Mouse (Mus musculus) 3T3-L1 (cell line): ENCODE measurements around the gene Pspc1.
"Not testable (repeated sequence)": the region's sequence is repeated elsewhere in the genome, so short reads cannot be mapped to it uniquely, and the experiment has no call there.

Source experiments
- DNase-seq: peaks from one replicate; pipeline ENCODE4 v3.0.0-alpha.2; 2015; ENCODE audit warnings: low read depth, low spot score

Gene Pspc1

GRCm38 (mm10) chr14:56778200-56778932 lies at the start of gene Pspc1:
Gene Pspc1 (minus strand): TSS chr14:56778316.
- DNase-seq: peak; percentile 93

DNA sequence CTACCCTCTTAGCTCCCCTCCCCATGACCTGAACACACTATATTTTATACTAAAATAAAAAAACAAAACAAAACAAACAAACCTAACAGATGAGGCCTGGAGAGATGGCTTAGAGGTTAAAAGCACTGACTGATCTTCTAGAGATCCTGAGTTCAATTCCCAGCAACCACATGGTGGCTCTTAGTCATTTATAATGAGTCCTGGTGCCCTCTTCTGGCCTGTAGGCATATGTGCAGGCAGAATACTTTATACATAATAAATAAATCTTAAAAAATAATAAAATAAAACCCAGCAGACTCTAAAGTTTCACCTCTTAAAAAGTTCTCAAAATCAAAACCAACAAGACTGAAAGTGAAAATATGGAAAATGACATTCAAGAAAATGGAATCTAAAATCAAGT lies 46.4 kb upstream of the Pspc1 start:
- DNase-seq: peak; percentile 34

- no peak for DNase-seq
Measured at GRCm38 (mm10) chr14:56817616-56818015, 39.5 kb upstream of the Pspc1 start.

DNA sequence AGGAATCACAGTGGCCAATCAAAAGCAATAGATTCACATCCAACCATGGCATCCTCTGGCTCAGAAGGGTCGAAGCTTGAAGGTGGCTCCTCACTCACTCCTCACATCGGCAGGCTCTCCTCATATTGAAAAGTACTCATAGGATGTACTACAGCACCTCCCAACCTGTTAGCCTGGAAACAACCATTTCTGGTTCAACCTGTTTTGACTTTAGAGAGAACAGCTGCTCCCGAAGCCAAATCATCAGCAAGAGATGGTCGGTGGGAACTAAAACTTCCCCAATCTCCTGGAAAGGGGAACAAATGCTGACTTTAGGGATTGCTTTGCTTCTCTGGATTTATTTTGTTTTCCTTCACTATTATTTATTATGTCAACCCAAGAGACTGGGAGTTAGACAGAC lies 39.0 kb upstream of the Pspc1 start:
- no peak for DNase-seq

GRCm38 (mm10) chr14:56816541-56816940 lies 38.4 kb upstream of the Pspc1 start:
- no peak for DNase-seq

- DNase-seq: peak; percentile 91
Measured at GRCm38 (mm10) chr14:56812520-56813036, 34.5 kb upstream of the Pspc1 start.

- DNase-seq: peak; percentile 47
Measured at GRCm38 (mm10) chr14:56811701-56812339, 33.7 kb upstream of the Pspc1 start, which contains the start of gene Zmym5. Gene Zmym5 (minus strand): TSS chr14:56811716.

DNA sequence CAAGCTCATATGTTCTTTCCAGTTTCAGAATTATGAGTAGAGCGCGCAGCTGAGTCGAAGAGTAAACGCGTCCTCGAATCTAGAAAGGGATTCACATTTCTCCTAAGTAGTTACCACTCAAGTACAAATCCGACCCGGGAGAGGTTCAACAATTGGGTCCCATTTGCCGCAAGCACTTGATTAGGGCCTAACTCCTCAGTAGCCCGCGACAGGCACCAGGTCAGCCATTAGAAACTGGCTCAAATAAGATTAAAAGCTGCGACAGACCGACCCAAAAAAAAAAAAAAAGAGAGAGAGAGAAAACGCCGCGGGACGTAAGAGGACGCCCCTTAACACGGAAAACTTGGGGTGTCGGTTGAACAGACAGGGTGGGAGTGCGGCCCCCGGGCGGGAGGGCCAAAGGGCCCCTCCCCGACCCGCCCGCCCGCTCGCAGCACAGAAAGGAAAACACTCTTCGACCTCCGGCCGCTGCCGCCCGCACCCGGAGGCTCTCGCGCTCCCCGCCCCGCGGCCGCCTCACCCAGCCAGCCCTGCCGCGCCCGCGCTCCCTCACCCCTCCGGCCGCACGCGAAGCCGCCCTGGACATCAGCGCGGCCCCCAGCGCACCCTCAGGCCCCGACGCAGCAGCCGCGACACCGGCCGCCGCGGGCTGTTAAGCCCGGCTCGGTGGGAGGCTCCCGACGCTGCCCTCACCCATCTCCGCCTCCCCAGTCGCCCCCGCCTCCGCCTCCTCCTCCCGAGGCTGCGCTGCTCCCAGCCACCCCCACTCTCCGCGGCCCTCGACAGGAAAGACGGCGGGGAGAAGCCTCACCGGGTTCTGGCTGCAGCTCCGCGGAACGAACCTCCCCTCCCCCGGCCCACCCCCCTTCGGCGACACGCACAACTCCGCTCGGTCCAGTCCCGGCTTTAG lies 32.9 kb upstream of the Pspc1 start:
- not testable (repeated sequence) for DNase-seq

- DNase-seq: peak; percentile 64
Measured at GRCm38 (mm10) chr14:56793243-56793642, 15.1 kb upstream of the Pspc1 start.

DNA sequence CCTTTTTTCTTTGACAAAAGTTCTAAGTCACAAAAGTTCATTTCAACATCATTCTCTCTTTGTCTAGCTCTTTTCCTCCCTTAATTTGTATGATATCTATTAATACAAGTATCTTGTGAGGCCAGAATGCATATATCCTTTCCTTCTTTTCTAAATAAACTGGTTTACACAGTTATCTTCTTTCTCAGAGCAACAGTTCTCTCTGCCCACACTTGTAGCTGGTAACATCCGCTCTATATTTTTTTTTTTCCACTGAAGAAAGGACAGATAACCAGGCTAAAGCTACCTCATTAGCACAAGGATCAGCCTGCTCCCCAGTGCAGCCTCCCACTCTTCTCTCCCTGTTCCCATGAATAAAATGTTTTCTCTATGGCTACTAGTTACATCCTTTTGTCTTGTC lies 6.5 kb upstream of the Pspc1 start:
- no peak for DNase-seq

GRCm38 (mm10) chr14:56778933-56779300 lies 801 bp upstream of the Pspc1 start:
- no peak for DNase-seq

DNA sequence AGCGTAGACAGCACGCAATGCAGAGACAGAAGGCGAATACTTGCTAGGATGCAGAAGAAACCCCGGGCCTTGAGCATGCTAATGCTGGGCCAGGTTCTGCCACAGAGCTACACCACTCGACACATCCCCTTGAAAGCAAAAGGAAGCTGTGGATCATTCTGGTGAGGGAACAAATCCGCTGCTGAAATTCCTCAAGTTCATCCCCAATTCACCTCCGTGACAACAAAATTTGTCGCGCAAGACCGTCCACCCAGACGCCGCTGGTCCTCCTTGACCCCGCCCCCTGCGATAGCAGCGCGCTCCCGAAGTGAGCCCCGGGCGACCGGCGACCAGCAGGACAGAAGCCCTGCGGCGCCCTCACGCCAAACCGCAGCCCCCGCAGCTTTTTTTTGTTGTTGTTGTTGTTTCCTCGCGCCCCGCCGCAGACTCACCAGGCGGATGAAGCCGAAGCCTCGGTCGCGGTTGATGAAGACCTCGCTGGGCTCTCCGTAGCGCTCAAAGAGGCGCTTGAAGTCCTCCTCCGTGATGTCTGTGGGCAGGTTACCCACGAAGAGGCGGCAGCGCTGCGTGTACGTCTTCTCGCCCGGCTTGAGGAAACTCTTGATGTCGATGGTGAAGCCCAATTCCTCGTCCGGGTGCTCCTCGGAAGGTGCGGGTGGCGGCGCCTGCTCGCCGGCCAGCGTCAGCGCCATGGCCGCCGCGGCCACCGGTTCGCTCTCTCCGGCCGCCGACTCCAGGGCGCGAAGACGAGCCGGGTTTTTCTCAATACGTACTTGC lies 568 bp downstream of the Pspc1 start:
- DNase-seq: peak; percentile 44

- DNase-seq: no peak
Measured at GRCm38 (mm10) chr14:56776571-56777238, 1.4 kb downstream of the Pspc1 start.

- DNase-seq: no peak
Measured at GRCm38 (mm10) chr14:56775416-56775815, 2.7 kb downstream of the Pspc1 start.

DNA sequence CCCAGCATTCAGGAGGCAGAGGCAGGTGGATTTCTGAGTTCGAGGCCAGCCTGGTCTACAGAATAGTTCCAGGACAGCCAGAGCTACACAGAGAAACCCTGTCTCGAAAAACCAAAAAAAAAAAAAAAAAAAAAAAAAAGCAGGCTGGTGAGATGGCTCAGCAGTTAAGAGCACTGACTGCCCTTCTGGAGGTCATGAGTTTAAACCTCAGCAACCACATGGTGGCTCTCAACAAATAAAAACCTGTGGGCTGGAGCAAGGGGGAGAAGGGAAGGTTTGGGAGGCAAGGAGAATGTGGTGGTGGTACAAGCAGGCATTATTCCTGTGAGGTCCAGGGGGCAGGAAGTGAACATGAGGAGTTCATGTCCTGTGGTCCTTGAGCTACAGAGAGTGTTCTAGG lies 11.7 kb downstream of the Pspc1 start:
- not testable (repeated sequence) for DNase-seq

GRCm38 (mm10) chr14:56765117-56765516 lies 13.0 kb downstream of the Pspc1 start:
- not testable (repeated sequence) for DNase-seq

DNA sequence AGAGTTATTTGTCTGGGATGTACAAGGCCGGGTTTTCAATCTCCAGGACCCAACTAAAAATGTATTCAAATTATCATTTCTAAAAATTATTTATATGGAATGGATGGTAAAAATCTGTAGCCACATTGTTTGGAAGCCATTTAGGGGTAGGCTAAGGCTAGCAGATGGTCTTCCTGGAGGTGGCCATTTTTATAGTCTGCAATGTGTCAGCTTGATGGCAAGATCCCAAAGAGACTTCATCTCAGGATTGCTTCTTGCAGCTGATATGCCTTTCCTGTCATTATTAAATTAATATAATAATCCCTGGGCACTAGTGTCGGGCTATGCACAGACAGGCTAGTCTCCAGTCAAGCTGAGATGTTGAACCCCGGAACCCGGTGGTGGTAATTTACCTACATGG lies 26.8 kb downstream of the Pspc1 start:
- no peak for DNase-seq

DNA sequence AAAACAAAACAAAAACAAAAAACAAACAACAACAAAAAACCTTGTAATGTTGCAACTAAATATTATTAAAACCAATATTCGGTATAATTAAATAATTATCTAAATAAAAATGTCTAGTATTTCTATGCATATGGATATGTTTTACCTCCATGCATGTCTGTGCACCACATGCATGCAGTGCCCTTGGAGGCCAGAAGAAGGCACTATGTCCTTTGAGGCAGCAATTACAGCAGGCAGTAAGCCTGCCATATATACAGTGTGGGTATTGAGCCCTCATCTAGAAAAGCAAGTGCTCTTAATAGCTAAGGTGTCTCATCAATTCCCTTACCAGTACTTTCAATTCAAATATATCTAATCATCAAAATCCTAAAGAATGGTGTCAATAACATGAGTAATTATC lies 37.9 kb downstream of the Pspc1 start:
- no peak for DNase-seq

DNA sequence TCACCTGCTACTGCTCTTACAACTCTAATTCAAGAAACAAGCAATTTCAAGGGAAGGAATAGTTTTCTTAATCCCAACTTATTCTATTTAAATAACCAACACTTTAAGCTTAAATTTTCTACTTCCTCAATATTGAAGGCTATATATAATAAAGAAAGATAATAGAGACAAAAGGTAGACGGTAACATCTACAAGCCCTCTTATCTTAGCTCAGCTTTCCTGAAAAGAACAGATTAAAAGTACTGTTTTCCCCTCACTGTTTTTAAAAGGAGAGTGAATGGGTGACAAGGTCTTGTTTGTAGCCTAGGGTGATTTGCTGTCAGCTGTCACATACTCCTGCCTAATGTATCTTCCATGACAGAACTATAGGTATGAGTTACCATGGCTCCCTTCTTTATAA lies 51.6 kb downstream of the Pspc1 start:
- no peak for DNase-seq

DNA sequence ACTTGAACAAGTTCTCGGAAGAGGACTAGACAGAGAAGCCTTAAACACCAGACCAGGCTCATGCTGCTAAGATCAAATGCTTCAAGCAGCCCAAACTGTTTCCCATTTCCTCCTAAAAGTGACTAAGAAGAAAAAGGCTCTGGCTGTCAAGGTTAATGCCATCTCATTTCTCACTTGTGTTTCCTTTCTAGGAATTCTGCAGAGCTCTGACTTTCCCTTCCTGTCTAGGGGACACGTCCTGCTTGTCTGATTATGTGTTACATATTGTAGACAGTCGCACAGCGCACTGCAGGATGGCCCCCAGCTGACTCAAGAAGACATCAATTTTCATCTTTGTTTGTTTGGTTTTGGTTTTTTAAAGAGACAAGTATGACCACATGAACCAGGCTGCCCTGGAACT lies 72.4 kb downstream of the Pspc1 start:
- no peak for DNase-seq

DNA sequence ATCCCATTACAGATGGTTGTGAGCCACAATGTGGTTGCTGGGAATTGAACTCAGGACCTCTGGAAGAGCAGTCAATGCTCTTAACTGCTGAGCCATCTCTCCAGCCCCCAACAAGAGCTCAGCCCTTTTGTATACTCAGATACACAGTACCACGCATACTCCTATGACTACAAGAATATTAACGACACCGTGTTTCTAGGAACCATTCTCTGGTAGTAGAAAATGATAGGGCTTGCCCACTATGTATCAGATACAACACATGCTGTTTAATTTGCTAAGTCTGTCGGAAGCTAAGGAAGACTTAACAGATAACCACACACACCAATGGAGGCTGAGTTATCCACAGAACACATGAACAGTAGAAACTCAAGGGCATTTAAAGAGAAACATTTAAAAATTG lies 75.5 kb downstream of the Pspc1 start:
- DNase-seq: no peak
